Mouse (Mus musculus) lung, postnatal 0 days (tissue): ENCODE measurements around the gene Ano10.

Experiments
- CTCF ChIP-seq: IDR thresholded peaks from 2 replicates; pipeline ENCODE4 v1.5.1; 2016; ENCODE audit warnings: antibody characterized with exemption, mild to moderate bottlenecking
- EP300 ChIP-seq: IDR thresholded peaks from 2 replicates; pipeline ENCODE4 v1.6.1; 2016; ENCODE audit warnings: antibody characterized with exemption, mild to moderate bottlenecking, control low read depth

GRCm38 (mm10) chr9:122164535-122164934 lies 129.7 kb downstream of the Ano10 start:
- no peak for TF ChIP-seq CTCF
- TF ChIP-seq EP300, result no peak
